In the genomic region with DNA sequence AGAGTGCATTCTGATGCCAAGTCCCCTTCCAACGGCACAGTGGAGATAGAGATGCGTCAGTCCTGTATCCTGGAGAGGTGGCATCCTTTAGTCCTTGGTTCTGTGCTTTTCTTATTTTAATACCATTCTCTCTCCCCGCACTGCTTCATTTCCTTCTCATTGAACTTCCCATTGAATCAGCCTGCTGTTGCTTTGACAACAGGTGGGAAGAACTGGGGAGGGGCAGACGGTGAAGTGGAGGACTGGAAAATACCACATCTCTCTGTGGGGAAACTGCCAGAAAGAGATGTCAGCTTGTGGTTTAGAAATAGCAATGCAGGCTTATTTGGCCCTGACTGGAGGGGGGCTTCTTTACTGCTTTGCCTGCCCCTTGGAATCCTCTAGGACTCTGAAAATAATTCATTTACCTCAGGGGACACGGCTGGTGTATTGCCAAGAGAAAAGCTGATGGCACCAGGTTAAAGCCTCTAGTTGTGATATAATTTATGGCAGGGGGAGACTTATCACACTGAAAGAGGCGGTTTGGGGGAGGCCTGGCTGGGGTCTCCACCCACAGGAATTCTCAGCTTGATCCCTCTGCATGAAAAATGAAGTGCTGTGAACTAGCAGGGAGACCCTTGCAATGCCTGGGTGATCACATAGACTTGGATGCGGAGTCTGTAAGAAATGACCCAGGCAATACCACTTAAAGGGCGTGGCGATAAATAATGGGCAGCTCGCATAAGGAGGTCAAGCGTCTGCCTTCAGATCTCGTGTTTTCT, we compare ENCODE assay signal across 20 mouse cellular contexts.
DNase-seq lines count a peak whose midpoint lies in the region; ATAC-seq and TF ChIP-seq lines count a peak whose summit lies in the region.
"Had no signal": no experiment of that assay in that cellular context is flagged by ENCODE, and none has a peak within 500 bp of the region (broad histone marks: within the 10 kb centered on the region; RNA-seq: fewer than 3 reads in every experiment).

No protein-coding gene starts in this region.

- TF ChIP-seq POLR2A in heart, adult 2 months (IDR thresholded peaks at IDR 0.05; ENCODE audit: insufficient read depth, low read depth, low read length): no peak

- no peaks in the 10 kb centered on the region for H3K9me3 ChIP-seq in liver, postnatal 0 days (ENCODE audit: low read length)
- H3K9me3 ChIP-seq: limb, embryonic 10.5 days; midbrain, embryonic 12.5 days had no signal

- intact Hi-C loops in heart, adult 2 months (cut with DNase I): no loop called here

- H3K27me3 ChIP-seq in heart, adult 2 months (ENCODE audit: control insufficient read depth, insufficient read depth, low read length): no peaks in the 10 kb centered on the region
- H3K27me3 ChIP-seq in liver, postnatal 0 days (ENCODE audit: insufficient read depth, low read length): no peaks in the 10 kb centered on the region
- H3K27me3 ChIP-seq: midbrain, embryonic 12.5 days had no signal

- TF ChIP-seq EP300 in heart, adult 2 months (IDR thresholded peaks at IDR 0.05; ENCODE audit: insufficient read depth, low read depth, low read length): no peak
- no peak for TF ChIP-seq EP300 in liver, postnatal 0 days (IDR thresholded peaks at IDR 0.05; ENCODE audit: low read depth)

- DNase-seq in heart, adult 11 months: peak; percentile 65
- DNase-seq in heart, adult 2 months: no peak
- DNase-seq in liver: peak; percentile 9
- no peak for DNase-seq in liver, postnatal 0 days
- peak; percentile 11 for DNase-seq in embryo, embryonic 10.5 days (ENCODE audit: low spot score)
- peak; percentile 18 for DNase-seq in telencephalon, adult 2 months (ENCODE audit: low read depth, low spot score)
- DNase-seq in lung, postnatal 25 days (ENCODE audit: low spot score): no peak
- DNase-seq: adrenal gland, postnatal 36 days; cerebellum, adult 11-12 months; heart, postnatal 14 days; kidney, postnatal 10 days; lung, postnatal 14 days; spleen, adult 18-20 months had no signal

- no peaks in the 10 kb centered on the region for H3K36me3 ChIP-seq in heart, adult 2 months (ENCODE audit: control insufficient read depth, insufficient read depth, low read length)
- H3K36me3 ChIP-seq in liver, postnatal 0 days (replicated peaks; ENCODE audit: insufficient read depth, low read length): no peaks in the 10 kb centered on the region
- H3K36me3 ChIP-seq: limb, embryonic 10.5 days; midbrain, embryonic 12.5 days had no signal

- no peak overlapping the region for H3K9ac ChIP-seq in heart, adult 2 months (ENCODE audit: low read depth, low read length)
- no peak overlapping the region for H3K9ac ChIP-seq in liver, postnatal 0 days (replicated peaks)
- H3K9ac ChIP-seq: liver, embryonic 14.5 days; midbrain, embryonic 12.5 days had no signal

- ATAC-seq in liver, postnatal 0 days: no peak
- ATAC-seq: activated CD4-positive, CD25-positive, alpha-beta regulatory T cell, adult 4 months; hindbrain, postnatal 0 days had no signal

- H3K4me2 ChIP-seq in liver, postnatal 0 days (ENCODE audit: low read depth, low read length): no peak overlapping the region
- H3K4me2 ChIP-seq: midbrain, embryonic 12.5 days had no signal

- no peak for TF ChIP-seq CTCF in heart, adult 2 months (IDR thresholded peaks at IDR 0.05)
- TF ChIP-seq CTCF in liver, postnatal 0 days (IDR thresholded peaks at IDR 0.05; ENCODE audit: low read depth): no peak

- no peaks in the 10 kb centered on the region for H3K79me2 ChIP-seq in heart, adult 2 months (replicated peaks; ENCODE audit: control insufficient read depth, insufficient read depth, low read length)

- no peaks in the 10 kb centered on the region for H3K4me1 ChIP-seq in heart, adult 2 months (ENCODE audit: control insufficient read depth, insufficient read depth, low read length)
- no peaks in the 10 kb centered on the region for H3K4me1 ChIP-seq in liver, postnatal 0 days (ENCODE audit: insufficient read depth)
- H3K4me1 ChIP-seq: limb, embryonic 10.5 days; midbrain, embryonic 12.5 days had no signal

- H3K27ac ChIP-seq in heart, adult 2 months: no peak overlapping the region
- H3K27ac ChIP-seq in liver, postnatal 0 days (ENCODE audit: low read depth): no peak overlapping the region
- H3K27ac ChIP-seq: hindbrain, postnatal 0 days; limb, embryonic 10.5 days; liver, embryonic 14.5 days; midbrain, embryonic 12.5 days; stomach, postnatal 0 days had no signal

- 79% methylated on average over 12 of the region's 12 CpGs for WGBS in heart, adult 2 months
- 75% methylated on average over 12 of the region's 12 CpGs for WGBS in liver, postnatal 0 days (ENCODE audit: insufficient replicate concordance)

- no peak overlapping the region for H3K4me3 ChIP-seq in heart, adult 2 months
- H3K4me3 ChIP-seq in liver, postnatal 0 days (ENCODE audit: low read depth, low read length): no peak overlapping the region
- H3K4me3 ChIP-seq: limb, embryonic 10.5 days; midbrain, embryonic 12.5 days; myocyte had no signal

Comparison
In these comparisons a context has a peak if more than half of its experiments do, and no peak if none do; other contexts are left out.
1. DNase-seq: peak in heart, adult 11 months (single experiment), liver (single experiment), embryo, embryonic 10.5 days (single experiment) and telencephalon, adult 2 months (single experiment); none in heart, adult 2 months (0 of 2), liver, postnatal 0 days (single experiment) and lung, postnatal 25 days (single experiment).